Mouse (Mus musculus): ENCODE results near the gene Ttll6.

Gene Ttll6

GRCm38 (mm10) chr11:96199181-96200086 is 65.8 kb downstream of the Ttll6 start:
- ChIA-PET POLR2A (interaction anchor here in 2 of 4 experiments (0.6 to 1.7 kb wide), 10 partner anchors 9 to 460 kb away, joined by 3 to 8 read pairs (median 4); partner anchors contain the start of gene Atp5g1 (in 1 of the 2)), CTCF (interaction anchor here (0.5 to 1.8 kb wide), 10 partner anchors 9 to 1329 kb away, joined by 3 to 8 read pairs (median 4); no protein-coding TSS in a partner anchor)

GRCm38 (mm10) chr11:96200183-96200655 is 66.6 kb downstream of the Ttll6 start:
- POLR2A ChIA-PET, result interaction anchor here in 2 of 4 experiments (0.6 to 1.7 kb wide), 9 partner anchors 10 to 461 kb away, joined by 3 to 8 read pairs (median 3); partner anchors contain the start of gene Atp5g1 (in 1 of the 2)
- CTCF ChIA-PET, result interaction anchor here in 3 of 4 experiments (0.7 to 1.8 kb wide), 5 partner anchors 10 to 55 kb away, joined by 3 to 8 read pairs (median 3); no protein-coding TSS in a partner anchor

DNA sequence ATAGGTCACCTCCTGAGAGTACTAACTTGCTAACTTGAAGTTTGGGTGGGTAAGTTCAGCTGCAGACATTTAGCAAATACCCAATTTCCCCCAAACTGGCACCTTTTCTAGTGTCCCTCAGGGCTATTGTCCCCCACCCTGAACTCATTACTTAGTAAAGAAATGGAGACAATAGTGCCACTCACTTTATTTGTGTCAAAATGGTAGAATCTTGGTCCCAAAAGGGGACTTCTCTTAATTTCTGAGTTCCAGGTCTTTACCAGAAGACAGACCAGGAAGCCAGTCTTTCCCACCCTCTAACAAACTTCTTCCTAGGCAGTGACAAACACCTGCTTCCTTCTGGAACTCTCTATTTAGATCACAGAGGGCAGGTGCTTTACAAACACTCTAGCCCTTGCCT is 68.2 kb downstream of the Ttll6 start:
- POLR2A ChIA-PET, result no interaction called here

DNA sequence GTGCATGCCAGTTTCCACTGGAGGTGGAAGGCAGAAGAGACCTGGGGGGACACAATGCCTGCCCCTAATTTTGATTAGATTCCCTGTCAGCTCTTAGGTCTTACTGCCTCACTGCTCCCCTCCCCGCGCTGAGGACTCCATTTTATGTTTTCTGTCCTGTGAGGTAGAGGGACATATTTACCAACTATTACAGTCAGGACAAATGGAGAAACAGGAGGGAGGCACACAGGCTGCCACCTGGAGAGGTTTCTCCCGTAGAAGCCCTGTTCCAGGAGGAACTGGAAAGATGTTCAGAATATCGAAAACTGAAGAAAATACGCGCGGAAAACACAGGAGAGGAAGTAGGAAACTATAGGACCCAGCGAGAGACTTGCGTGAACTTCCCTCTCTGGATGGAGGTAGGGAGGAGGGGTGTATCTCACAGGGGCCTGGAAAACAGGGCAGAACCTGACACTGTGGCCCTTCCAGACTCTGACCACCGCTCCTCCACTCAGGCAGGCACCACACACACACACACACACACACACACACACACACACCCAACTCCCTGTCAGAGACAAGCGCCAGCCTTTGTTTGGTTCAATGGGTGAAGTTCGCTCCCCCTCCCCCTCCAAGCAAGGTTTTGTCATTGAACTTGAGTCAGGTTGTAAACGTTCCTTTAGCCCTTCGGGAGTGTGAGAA is 69.0 kb downstream of the Ttll6 start:
- ChIA-PET CTCF (interaction anchor here in 1 of 4 experiments (0.6 to 1.0 kb wide), 2 partner anchors 21 to 39 kb away, joined by 3 to 4 read pairs; no protein-coding TSS in a partner anchor), POLR2A (interaction anchor here in 1 of 4 experiments (2.0 kb wide), 1 partner anchor 8 kb away, joined by 7 read pairs; the partner anchor contains the start of gene Hoxb13)

More for the DNA sequence above, 68.2 kb downstream of the Ttll6 start:
- CTCF ChIA-PET, result interaction anchor here in 1 of 4 experiments (0.6 kb wide), 1 partner anchor 38 kb away, joined by 3 read pairs; no protein-coding TSS in a partner anchor

- ChIA-PET POLR2A (interaction anchor here in 2 of 4 experiments (0.9 to 2.0 kb wide), 4 partner anchors 9 to 127 kb away, joined by 3 to 7 read pairs (median 4); partner anchors contain the start of genes Atp5g1 (in 1 of the 2) and Hoxb13 (in 1 of the 2)), CTCF (interaction anchor here in 1 of 4 experiments (1.0 kb wide), 1 partner anchor 20 kb away, joined by 4 read pairs; no protein-coding TSS in a partner anchor)
These were observed 69.7 kb downstream of the Ttll6 start for GRCm38 (mm10) chr11:96203182-96203788.

DNA sequence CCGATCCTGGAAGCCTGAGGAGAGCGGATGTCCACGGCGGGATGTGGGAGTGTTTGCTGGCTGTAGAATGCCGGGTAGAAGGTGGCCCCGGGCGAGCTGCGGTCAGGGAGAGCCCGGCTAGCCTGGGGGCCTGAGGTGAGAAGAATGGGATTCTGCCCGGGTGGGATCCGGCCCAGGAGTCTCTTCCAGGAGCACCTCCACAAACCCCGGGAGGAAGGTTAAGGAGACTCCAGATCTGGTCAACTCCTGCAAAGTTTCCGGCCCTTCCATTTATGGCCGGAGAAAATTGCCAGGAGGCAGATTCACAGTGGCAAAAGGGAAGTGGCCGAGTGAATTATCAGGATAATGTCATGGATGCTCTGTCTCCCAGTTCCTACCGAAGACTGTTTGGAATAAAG is 70.2 kb downstream of the Ttll6 start:
- POLR2A ChIA-PET, result interaction anchor here in 2 of 4 experiments (0.9 to 2.0 kb wide), 5 partner anchors 9 to 128 kb away, joined by 3 to 7 read pairs (median 4); partner anchors contain the start of genes Atp5g1 (in 1 of the 2) and Hoxb13 (in 1 of the 2)
- CTCF ChIA-PET, result interaction anchor here in 2 of 4 experiments (0.6 to 1.0 kb wide), 2 partner anchors 18 to 20 kb away, joined by 4 read pairs; no protein-coding TSS in a partner anchor

DNA sequence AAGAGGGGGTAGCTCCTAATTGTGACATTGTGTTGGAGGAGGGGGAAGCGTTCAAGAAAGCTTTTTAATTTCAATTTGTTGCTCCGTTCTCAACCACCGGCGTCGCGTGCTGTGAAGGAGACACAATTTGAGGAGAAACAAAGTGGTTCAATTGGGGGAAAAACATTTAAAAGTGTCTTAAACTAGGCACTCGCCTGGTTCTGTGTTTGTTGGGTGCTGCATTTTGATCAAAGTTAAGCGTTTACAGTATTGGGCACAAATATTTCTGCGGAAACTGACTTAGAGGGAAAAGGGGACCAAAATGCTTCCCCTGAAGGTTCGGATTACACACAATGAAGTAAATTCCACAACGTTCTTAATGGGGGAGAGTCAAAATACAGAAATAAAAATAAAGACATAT is 70.8 kb downstream of the Ttll6 start:
- ChIA-PET CTCF (interaction anchor here in 1 of 4 experiments (0.6 kb wide), 1 partner anchor 17 kb away, joined by 4 read pairs; no protein-coding TSS in a partner anchor), POLR2A (interaction anchor here in 2 of 4 experiments (0.6 to 2.0 kb wide), 5 partner anchors 8 to 383 kb away, joined by 3 to 7 read pairs (median 4); partner anchors contain the start of gene Hoxb13 (in 1 of the 2))

- POLR2A ChIA-PET, result interaction anchor here in 1 of 4 experiments (0.8 kb wide), 1 partner anchor 37 kb away, joined by 3 read pairs; no protein-coding TSS in a partner anchor
- CTCF ChIA-PET, result interaction anchor here in 3 of 4 experiments (0.6 to 1.2 kb wide), 5 partner anchors 9 to 1110 kb away, joined by 3 to 4 read pairs (median 3); no protein-coding TSS in a partner anchor
These were observed 72.0 kb downstream of the Ttll6 start for GRCm38 (mm10) chr11:96205426-96206131.

Measured in embryonic stem cell, embryonic (primary cell).